Mouse (Mus musculus) CH12.LX (cell line): ENCODE results near the gene Slc17a9.

Experiments used
- BHLHE40 ChIP-seq: IDR thresholded peaks from 2 replicates; pipeline ENCODE4 v1.6.1; 2011; ENCODE audit warnings: mild to moderate bottlenecking, low read depth, low read length, improper control_type of control experiment
- CHD2 ChIP-seq: IDR thresholded peaks from 2 replicates; pipeline ENCODE4 v1.6.1; 2011; ENCODE audit warnings: low read length, improper control_type of control experiment
- EP300 ChIP-seq: IDR thresholded peaks from 2 replicates; pipeline ENCODE4 v1.6.1; 2011; ENCODE audit warnings: low read length, improper control_type of control experiment
- POLR2A ChIP-seq: IDR thresholded peaks from 2 replicates; pipeline ENCODE4 v1.6.1; 2011; ENCODE audit warnings: low read depth, mild to moderate bottlenecking, improper control_type of control experiment, low read length
- TBP ChIP-seq: conservative IDR thresholded peaks from 2 replicates; pipeline ENCODE4 v1.6.1; 2011; ENCODE audit warnings: low read depth, low read length, improper control_type of control experiment

- no peak for TF ChIP-seq EP300
- no peak for TF ChIP-seq POLR2A
- TF ChIP-seq BHLHE40, result no peak
- TF ChIP-seq TBP, result no peak
- TF ChIP-seq CHD2, result no peak
Observed at GRCm38 (mm10) chr2:180775641-180776040, 50.6 kb downstream of the Slc17a9 start.
